Mouse (Mus musculus) spleen, adult 2 months (tissue): ENCODE measurements around the gene Ern1.

Source experiments
- CTCF ChIP-seq: fragments of 200-500 bp; IDR thresholded peaks from 2 replicates; pipeline ENCODE4 v1.5.1; 2011; ENCODE audit warnings: mild to moderate bottlenecking, inconsistent platforms; ENCODE audit not compliant: insufficient read depth, insufficient read length, insufficient replicate concordance; ENCODE audit errors: extremely low read depth
- POLR2A ChIP-seq: fragments of 200-500 bp; IDR thresholded peaks from 2 replicates; pipeline ENCODE4 v1.6.1; 2011; ENCODE audit warnings: low read depth, low read length, inconsistent platforms

DNA sequence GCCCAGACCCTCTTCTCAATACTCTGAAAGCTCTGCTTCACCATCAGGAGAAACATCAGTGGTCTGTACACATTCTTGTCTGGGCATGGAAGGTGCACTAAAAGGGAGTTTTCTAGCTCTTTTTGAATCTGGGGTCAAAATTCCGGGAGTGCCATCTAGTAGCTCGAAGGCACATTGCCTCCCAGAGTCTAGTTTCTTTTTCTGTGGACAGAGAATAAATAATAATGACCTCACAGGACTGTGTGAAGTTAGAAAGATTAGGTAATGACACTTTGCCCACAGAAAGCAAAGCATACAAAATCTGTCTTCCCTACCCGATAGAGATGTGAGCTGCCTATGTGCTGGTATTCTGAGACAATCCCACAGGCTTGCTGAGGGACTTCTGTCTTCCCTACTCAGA lies 77.1 kb downstream of the Ern1 start:
- TF ChIP-seq POLR2A (no peak), CTCF (no peak)
